Comparison of ENCODE assay signal across 8 mouse cellular contexts in genomic region chr19:55850402-55851078, GRCm38 (mm10).
DNase-seq lines count a peak whose midpoint lies in the region; ATAC-seq lines count a peak whose summit lies in the region.

No protein-coding gene starts in this region.

- intact Hi-C loops in heart, postnatal 10 days (cut with DNase I): no loop called here

- DNase-seq in adrenal gland, postnatal 14 days: peak; percentile 37
- no peak for DNase-seq in adrenal gland, postnatal 4 days (ENCODE audit: low spot score in 2 of 2)
- DNase-seq in left cerebral cortex, adult 18-20 months (ENCODE audit: low spot score in 2 of 2): peak; percentile 15 to 23
- DNase-seq in left cerebral cortex, adult 8-10 months (ENCODE audit: low spot score in 2 of 2): no peak
- DNase-seq in heart, postnatal 10 days: peak; percentile 62 to 68
- DNase-seq in right cerebral cortex, adult 2 months (ENCODE audit: low spot score in 2 of 2): peak; percentile 16 to 25

- no peak for ATAC-seq in monocyte, adult 5-6 weeks (replicated peaks; ENCODE audit: insufficient number of reproducible peaks, low FRiP score, low TSS enrichment, poor library complexity, severe bottlenecking)
- no peak for ATAC-seq in activated CD4-positive, CD25-positive, alpha-beta regulatory T cell, adult 4 months

Comparison
In these comparisons a context has a peak if more than half of its experiments do, and no peak if none do; other contexts are left out.
1. DNase-seq: peak in adrenal gland, postnatal 14 days (single experiment), left cerebral cortex, adult 18-20 months (2 of 2), heart, postnatal 10 days (2 of 2) and right cerebral cortex, adult 2 months (2 of 2); none in adrenal gland, postnatal 4 days (0 of 2) and left cerebral cortex, adult 8-10 months (0 of 2).